In genomic region chr6:33308646-33309045, GRCm38 (mm10) we compare ENCODE assay signal across 16 mouse cellular contexts.
"Had no signal": no experiment of that assay in that cellular context is flagged by ENCODE, and none has a peak within 500 bp of the region (broad histone marks: within the 10 kb centered on the region; RNA-seq: fewer than 3 reads in every experiment).

No protein-coding gene starts in this region.

- H3K9me3 ChIP-seq: limb, embryonic 10.5 days; limb, embryonic 13.5 days; liver, embryonic 13.5 days had no signal

- H3K4me1 ChIP-seq: limb, embryonic 13.5 days; liver, embryonic 13.5 days had no signal

- H3K9ac ChIP-seq: limb, embryonic 13.5 days; liver, embryonic 13.5 days had no signal

- H3K4me2 ChIP-seq: limb, embryonic 13.5 days; liver, embryonic 13.5 days; midbrain, embryonic 11.5 days had no signal

- H3K27me3 ChIP-seq: limb, embryonic 13.5 days; liver, embryonic 13.5 days had no signal

- H3K27ac ChIP-seq: layer of hippocampus, adult 2 months; limb, embryonic 10.5 days; limb, embryonic 13.5 days; liver, embryonic 13.5 days; stomach, postnatal 0 days had no signal

- DNase-seq: kidney, postnatal 25 days; layer of hippocampus, adult 9-11 months; liver, embryonic 13.5 days; lung, adult 2 months; lung, postnatal 14 days; lung, postnatal 4 days; midbrain, embryonic 14.5 days; right cerebral cortex, postnatal 4 days; thymus, adult 2 months; thymus, postnatal 14 days; thymus, postnatal 4 days had no signal

- H3K4me3 ChIP-seq: layer of hippocampus, adult 2 months; limb, embryonic 10.5 days; limb, embryonic 13.5 days; liver, embryonic 13.5 days had no signal
